Mouse (Mus musculus): ENCODE results near the gene Churc1.
"Not testable (repeated sequence)": the region's sequence is repeated elsewhere in the genome, so short reads cannot be mapped to it uniquely, and the experiment has no call there.

Gene Churc1

GRCm38 (mm10) chr12:76765354-76765851 lies at the start of gene Churc1, which contains the start of gene Fntb:
Gene Churc1 (plus strand): TSS chr12:76765538.
Gene Fntb (plus strand): TSS chr12:76765589.
- DNase-seq (ENCODE audit: low spot score in 2 of 2) = peak; percentile 85 to 93

DNA sequence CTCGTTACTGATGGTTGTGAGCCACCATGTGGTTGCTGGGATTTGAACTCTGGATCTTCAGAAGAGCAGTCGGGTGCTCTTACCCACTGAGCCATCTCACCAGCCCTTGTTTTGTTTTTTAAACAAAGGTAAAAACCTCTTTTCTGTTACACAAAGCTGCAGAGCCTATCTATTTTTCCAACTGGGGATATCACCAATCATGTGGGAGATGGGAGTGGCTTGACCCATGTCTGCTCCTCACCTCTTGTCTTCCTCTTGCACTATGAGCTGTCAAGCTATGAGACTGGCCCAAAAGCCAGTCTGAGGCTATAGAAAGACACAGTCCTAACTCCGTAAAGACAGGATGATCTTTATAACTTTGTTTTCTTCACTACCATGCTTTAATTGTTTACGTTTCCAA lies 47.0 kb upstream of the Churc1 start:
- DNase-seq (ENCODE audit: low spot score in 2 of 2) = no peak

DNA sequence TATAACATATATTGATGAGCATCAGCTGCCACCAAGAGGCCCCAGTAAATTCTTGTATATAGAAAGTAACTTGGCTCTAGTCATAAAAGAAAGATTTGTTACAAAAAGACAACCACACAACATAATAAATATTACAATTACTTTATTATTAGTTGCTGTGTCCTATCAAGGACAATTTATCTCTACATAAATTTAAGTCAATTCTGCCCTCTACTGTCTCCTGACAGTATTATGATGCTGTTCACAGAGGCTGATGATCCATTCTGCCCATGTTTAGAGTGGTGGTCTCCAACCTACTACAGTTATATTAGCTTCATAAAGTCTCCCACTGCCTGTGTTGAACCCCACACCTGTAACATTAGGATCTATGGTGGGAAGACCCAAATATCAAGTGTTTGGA lies 44.8 kb upstream of the Churc1 start:
- no peak for DNase-seq (ENCODE audit: low spot score in 2 of 2)

DNA sequence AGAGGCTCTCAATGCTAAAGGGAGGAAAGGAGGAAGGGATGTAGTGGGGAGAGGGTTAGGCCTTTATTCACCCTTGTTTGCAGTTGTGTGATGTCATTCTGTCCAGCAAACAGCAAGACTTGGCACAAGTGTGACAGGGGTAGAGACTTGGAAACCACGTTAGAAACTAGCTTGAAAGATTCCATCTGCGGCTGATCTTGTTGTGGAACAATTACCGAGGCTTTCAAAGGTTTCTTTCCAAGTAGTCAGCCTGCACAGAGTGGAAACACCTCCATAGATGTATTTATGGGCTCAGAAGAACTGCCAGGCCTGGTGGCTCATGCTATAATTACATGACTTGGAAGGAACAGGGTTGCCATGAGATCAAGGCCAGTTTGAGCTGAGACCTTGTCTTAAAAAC lies 43.3 kb upstream of the Churc1 start:
- no peak for DNase-seq (ENCODE audit: low spot score in 2 of 2)

GRCm38 (mm10) chr12:76727955-76728354 lies 37.4 kb upstream of the Churc1 start:
- no peak for DNase-seq (ENCODE audit: low spot score in 2 of 2)

- DNase-seq (ENCODE audit: low spot score in 2 of 2) = no peak
Observed at GRCm38 (mm10) chr12:76750866-76751459, 14.4 kb upstream of the Churc1 start.

DNA sequence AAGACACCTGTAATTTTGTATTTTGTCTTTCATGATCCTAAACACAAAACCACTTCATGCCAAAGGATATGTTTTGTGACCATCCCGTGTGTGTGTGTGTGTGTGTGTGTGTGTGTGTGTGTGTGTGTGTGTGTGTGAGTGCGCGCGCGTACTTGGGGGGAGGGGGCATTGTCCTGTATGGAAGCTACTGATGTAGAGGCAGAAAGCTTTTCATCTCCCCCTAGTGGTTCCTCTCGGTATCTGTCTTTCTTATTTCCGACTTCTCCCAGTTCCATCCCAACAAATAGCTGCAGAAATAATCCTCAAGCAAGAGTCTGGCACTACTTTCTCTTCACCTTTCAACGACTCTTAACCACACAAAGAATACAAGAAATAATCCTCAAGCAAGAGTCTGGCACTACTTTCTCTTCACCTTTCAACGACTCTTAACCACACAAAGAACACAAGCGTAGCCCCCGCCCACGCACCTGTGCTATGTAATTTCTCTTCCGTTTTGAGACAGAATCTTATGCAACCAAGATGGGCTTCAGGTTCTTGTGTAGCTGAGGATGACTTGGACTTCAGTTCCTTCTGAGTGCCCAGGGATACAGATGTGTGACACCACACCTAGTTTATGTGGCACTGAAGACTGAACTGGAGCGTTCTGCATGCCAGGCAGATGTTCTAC lies 12.6 kb upstream of the Churc1 start:
- no peak for DNase-seq (ENCODE audit: low spot score in 2 of 2)

DNA sequence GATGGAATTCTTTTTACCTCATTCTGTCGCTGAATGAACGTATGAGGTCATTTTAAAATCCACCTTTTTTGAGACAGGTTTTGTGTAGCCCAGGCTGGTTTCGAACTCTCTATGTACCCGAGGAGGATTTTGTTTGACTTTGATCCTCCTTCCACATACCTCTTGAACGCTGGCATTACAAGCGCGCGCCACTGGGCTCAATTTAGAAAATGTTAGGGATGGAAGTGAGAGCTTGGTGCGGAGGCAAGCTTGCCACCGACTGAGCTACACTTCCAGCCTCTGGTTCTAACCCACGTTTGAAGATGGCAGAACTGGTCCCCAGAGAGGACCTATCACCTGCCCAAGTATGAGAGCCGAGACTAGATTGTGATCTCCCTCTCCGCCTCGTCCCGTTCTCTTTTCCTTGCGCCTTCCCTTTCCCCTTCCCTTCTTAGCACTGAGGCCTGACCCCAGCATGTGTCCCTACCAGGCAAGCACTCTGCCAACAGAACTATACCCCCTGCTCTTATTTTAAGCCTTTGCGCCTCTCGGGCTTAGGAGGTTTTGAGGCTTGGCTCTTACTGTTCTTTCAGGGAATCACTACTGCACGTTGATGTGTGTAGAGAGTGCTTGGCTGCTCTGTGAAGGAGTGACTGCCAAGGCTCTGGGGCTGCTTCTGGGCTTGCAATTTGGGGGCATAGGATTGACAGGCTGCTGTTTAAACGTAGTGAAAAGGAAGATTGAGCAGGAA lies 728 bp downstream of the Churc1 start:
- DNase-seq (ENCODE audit: low spot score in 2 of 2) = peak in 1 of 2 experiments; percentile 4

- no peak for DNase-seq (ENCODE audit: low spot score in 2 of 2)
Observed at GRCm38 (mm10) chr12:76770841-76771500, 5.6 kb downstream of the Churc1 start.

DNA sequence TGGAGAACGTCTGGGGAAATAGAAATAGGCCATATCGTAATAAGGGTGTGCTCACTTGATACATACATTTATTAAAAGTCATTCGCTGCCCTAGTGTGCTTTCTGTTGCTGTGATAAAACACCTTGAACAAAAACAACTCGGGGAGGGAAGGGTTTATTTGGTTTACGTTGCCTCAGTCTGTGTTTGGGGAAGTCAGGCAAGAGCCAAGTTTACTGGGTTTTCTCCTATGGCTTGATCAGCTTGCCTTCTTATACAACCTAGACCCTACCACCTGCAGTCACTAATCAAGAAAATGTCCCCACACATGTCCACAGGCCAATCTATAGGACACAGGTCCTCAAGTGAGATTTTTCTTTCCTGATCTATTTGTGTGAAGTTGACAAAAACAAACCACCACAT lies 6.2 kb downstream of the Churc1 start:
- DNase-seq (ENCODE audit: low spot score in 2 of 2) = no peak

DNA sequence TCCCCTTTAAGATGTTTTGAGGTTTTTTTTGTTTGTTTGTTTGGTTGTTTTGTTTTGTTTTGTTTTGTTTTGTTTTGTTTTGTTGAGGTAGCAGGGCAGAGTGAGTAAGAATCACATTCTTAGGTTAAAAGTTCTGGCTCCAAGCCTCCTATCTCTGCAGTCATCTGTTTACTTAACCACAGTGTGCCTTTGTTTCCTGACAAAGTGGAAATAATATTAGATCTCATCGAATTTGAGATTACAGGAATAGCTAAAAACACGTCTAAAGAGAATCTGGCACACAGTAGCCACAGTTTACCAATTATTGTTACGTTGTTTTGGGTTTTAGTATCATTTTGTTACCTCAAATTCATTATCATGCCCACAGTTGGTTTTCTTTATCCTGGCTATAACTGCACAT lies 9.3 kb downstream of the Churc1 start:
- no peak for DNase-seq (ENCODE audit: low spot score in 2 of 2)

- DNase-seq (ENCODE audit: low spot score in 2 of 2) = no peak
Observed at GRCm38 (mm10) chr12:76775132-76775531, 9.8 kb downstream of the Churc1 start.

DNA sequence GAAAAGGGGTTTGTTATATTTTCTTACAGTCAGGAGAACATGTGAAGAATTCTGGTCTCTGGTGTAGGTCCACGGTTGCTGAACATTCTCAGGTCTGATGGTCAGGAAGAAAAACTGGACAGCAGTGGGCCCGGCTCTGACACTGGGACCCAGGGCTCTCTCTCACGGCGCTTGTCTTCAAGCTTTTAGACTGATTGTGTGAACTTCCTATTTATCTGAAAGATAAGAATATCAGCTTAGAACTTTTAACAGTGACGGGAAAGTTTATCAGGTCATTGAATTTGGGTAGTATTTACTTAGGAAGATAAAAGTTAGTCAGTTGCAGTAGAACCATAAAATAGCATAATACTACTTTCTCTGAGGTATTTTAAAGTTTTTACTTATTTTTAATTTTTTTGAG lies 11.6 kb downstream of the Churc1 start:
- no peak for DNase-seq (ENCODE audit: low spot score in 2 of 2)

GRCm38 (mm10) chr12:76777845-76778244 lies 12.5 kb downstream of the Churc1 start:
- DNase-seq (ENCODE audit: low spot score in 2 of 2) = no peak

DNA sequence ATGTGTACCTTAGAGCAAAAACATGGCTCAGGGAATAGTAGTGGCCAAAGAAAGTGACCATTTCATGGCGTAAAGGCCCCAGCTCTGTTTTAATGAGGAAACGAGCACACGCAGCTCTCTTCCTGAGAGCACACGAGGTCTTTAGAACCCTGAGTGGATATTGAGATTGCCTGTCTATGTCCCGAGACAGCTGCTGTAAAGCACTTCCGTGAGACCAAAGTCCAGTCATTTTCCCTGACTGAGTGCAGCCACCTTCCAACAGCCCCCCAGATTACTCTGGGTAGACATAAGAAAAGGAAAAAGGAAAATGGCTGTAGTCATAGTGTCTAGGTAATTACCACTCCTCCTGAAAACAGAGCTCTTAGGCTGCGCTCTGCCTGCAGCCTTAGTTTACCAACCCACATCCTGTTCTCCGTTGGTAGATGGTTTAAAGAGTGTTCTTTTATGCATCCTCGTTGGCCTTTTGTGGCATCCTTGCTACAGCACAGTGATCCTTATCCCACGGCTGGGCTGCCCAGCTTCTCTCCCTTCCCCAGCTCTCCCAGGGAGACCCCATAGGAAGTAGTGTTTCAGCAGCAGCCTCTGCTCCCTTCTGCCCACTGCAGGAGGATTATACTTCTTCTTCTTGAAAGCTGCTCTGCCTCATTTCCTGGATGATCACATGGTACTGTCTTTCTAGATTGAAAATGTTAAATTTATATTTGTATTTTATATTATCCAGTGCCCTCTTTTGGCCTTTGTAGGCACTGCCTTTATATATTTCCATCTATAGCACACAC lies 13.2 kb downstream of the Churc1 start:
- no peak for DNase-seq (ENCODE audit: low spot score in 2 of 2)

GRCm38 (mm10) chr12:76779951-76780350 lies 14.6 kb downstream of the Churc1 start:
- DNase-seq (ENCODE audit: low spot score in 2 of 2) = no peak

DNA sequence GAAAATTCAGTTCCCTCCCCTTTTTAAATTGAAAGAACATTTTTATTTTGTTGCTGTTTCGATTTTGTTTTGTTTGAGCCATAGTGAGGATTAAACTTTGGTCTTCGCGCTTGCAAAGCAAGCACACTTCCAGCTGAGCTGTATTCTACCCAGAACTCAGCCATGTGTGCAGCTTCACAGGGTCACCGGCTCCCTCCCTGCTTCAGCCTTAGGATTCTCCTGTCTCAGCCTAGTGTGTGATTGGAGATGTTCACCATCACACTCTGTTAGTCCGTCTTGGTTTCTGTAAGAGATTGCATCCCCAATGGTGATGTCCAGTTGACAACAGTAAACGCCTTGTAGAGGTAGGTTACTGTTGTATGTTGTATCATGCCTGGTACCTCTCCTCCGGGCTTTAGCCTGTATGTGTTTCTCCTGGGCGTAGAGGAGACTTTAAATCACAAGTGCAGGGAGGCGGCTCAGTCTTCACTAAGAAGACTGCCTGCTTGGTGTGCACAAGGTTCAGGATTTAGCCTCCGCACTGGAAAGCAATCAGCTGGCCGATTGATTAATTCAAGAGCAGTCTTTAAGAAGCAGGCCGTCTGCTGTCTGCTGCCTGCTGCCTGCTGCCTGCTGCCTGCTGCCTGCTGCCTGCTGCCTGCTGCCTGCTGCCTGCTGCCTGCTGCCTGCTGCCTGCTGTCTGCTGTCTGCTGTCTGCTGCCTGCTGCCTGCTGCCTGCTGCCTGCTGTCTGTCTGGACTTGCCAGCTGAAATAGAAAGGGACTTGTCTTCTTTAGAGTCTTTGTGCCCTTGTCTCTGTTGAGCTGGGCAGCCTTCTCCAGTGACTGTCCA lies 15.5 kb downstream of the Churc1 start:
- DNase-seq (ENCODE audit: low spot score in 2 of 2) = no peak

DNA sequence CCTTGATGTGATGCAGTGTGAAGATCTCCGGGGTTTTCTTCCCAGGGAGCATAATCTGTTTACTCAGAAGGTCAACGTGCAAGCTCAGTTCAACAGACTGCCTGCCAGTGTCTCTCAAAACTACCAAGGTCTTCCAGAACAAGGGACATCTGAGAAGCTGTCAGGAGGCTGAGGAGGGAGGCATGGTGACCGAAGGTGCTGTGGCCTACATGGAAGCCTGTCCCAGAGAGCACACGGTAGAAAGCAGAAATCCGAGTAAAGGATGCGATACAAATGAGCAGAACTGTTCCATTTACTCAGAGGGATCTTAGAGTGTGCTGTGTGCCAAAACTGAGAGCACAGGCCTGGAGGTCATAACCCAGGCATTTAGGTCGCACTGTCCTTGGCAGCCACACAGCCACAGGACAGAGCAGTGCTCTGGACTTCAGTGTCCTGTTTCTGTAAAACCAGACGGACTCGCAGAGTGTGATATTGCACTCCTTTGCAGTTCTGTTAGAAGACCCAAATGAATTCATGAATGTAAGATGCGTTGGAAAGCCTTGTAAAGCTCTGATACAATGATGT lies 18.8 kb downstream of the Churc1 start:
- no peak for DNase-seq (ENCODE audit: low spot score in 2 of 2)

- DNase-seq (ENCODE audit: low spot score in 2 of 2) = no peak
Observed at GRCm38 (mm10) chr12:76790446-76791084, 25.2 kb downstream of the Churc1 start.

- not testable (repeated sequence) for DNase-seq (ENCODE audit: low spot score in 2 of 2)
Observed at GRCm38 (mm10) chr12:76792540-76792939, 27.2 kb downstream of the Churc1 start.

Data from spleen, postnatal 14 days (tissue).